Mouse (Mus musculus) NIH3T3 (cell line): ENCODE measurements around the gene Gm37240.
"Not testable (repeated sequence)": the region's sequence is repeated elsewhere in the genome, so short reads cannot be mapped to it uniquely, and the experiment has no call there.

Source experiments
- DNase-seq: peaks from one replicate; pipeline ENCODE4 v3.0.0-alpha.2; 2012; ENCODE audit warnings: low read depth

Gm37240 gene

GRCm38 (mm10) chr3:85887239-85887827 is at the start of gene Gm37240, which contains the start of gene Glt28d2:
Gene Gm37240 (minus strand): TSS chr3:85887518.
Gene Glt28d2 (minus strand): TSS chr3:85887516.
- peak; percentile 93 for DNase-seq

GRCm38 (mm10) chr3:85933586-85933985 is 46.3 kb upstream of the Gm37240 start:
- no peak for DNase-seq

- no peak for DNase-seq
Observed at GRCm38 (mm10) chr3:85931859-85932258, 44.5 kb upstream of the Gm37240 start.

- no peak for DNase-seq
Observed at GRCm38 (mm10) chr3:85930671-85931255, 43.4 kb upstream of the Gm37240 start.

GRCm38 (mm10) chr3:85929711-85930110 is 42.4 kb upstream of the Gm37240 start:
- peak; percentile 44 for DNase-seq

GRCm38 (mm10) chr3:85928140-85928611 is 40.9 kb upstream of the Gm37240 start:
- DNase-seq = peak; percentile 44

- no peak for DNase-seq
Observed at GRCm38 (mm10) chr3:85927296-85927695, 40.0 kb upstream of the Gm37240 start.

- DNase-seq = peak; percentile 96
Observed at GRCm38 (mm10) chr3:85923954-85924945, 36.9 kb upstream of the Gm37240 start.

- no peak for DNase-seq
Observed at GRCm38 (mm10) chr3:85923343-85923742, 36.0 kb upstream of the Gm37240 start.

GRCm38 (mm10) chr3:85922331-85922730 is 35.0 kb upstream of the Gm37240 start:
- DNase-seq = no peak

GRCm38 (mm10) chr3:85920671-85921070 is 33.4 kb upstream of the Gm37240 start:
- not testable (repeated sequence) for DNase-seq

- DNase-seq = peak; percentile 70
Observed at GRCm38 (mm10) chr3:85917600-85917999, 30.3 kb upstream of the Gm37240 start.

- DNase-seq = no peak
Observed at GRCm38 (mm10) chr3:85914806-85915205, 27.5 kb upstream of the Gm37240 start.

GRCm38 (mm10) chr3:85907136-85907535 is 19.8 kb upstream of the Gm37240 start:
- DNase-seq = no peak

GRCm38 (mm10) chr3:85904371-85904770 is 17.1 kb upstream of the Gm37240 start:
- no peak for DNase-seq

GRCm38 (mm10) chr3:85895020-85895419 is 7.7 kb upstream of the Gm37240 start:
- DNase-seq = no peak

- DNase-seq = peak; percentile 61
Observed at GRCm38 (mm10) chr3:85891571-85891970, 4.3 kb upstream of the Gm37240 start.

GRCm38 (mm10) chr3:85888221-85888671 is 928 bp upstream of the Gm37240 start:
- peak; percentile 16 for DNase-seq

GRCm38 (mm10) chr3:85886636-85887238 is 581 bp downstream of the Gm37240 start:
- DNase-seq = peak; percentile 70

GRCm38 (mm10) chr3:85885906-85886305 is 1.4 kb downstream of the Gm37240 start:
- DNase-seq = no peak

GRCm38 (mm10) chr3:85880687-85881086 is 6.6 kb downstream of the Gm37240 start:
- DNase-seq = peak; percentile 88

GRCm38 (mm10) chr3:85880068-85880467 is 7.2 kb downstream of the Gm37240 start:
- DNase-seq = no peak
